Mouse (Mus musculus) layer of hippocampus, adult 11-12 months (tissue): Measurements from ENCODE around the gene Lamtor1.
A peak's percentile ranks its signal among the peaks of the same experiment; 100 is the strongest.

Experiments
- DNase-seq: peaks from one replicate; pipeline ENCODE4 v3.0.0; 2022; ENCODE audit warnings: low spot score

Lamtor1 gene

DNA sequence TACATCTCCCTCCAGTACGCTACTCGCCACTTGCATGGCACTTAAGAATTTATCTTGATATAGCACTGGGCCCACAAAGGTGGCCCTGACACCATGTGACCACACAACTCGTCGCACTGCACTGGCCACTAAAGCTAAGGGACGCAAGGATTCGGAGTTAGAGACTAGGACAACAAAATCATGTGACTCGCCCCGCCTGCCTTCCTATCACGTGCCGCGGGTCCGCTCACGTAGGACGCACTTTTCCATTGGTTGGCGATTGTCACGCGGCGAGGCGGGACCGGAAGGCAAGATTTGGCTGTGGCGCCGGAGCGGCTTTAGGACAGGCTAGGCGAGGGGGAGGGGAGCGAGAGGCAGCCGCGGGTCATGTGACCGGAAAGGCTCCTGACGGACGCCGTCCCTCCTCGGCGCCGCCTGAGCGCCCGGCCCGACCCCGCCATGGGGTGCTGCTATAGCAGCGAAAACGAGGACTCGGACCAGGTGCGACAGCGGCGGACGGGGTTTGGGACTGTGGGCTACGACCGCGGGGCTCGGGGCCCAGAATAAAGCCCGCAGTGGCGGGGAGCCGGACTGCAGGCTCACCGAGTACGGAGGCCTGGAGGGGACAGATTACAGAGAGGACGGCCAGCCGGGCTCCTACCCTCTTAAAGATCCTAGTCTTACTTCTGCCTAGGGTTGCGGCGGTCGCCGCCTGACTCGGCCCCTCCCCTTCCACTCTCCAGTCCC lies at the start of gene Lamtor1:
Gene Lamtor1, plus strand, starts transcription at position 344 of the 726 bp plus-strand sequence.
- peak; percentile 100 for DNase-seq

DNA sequence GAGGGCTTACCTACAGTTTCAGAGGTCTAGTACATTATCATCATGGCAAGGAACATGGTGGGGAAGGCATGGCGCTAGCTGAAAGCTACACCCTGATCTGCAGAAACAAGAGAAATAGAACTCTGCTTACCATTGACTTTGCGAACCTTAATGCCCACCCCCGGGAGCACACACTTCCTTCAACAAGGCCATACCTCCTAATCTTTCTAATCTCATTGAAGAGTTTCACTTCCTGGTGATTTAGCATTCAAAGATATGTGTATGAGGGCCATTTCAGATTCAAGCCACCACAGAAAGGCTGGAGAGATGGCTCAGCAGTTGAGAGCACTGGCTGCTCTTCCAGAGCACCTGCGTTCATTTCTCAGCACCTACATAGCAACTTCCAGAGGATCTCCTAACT lies 48.6 kb upstream of the Lamtor1 start, which contains the start of gene Folr2:
Gene Folr2, minus strand, starts transcription at position 101 of the 400 bp plus-strand sequence.
- DNase-seq, result no peak

DNA sequence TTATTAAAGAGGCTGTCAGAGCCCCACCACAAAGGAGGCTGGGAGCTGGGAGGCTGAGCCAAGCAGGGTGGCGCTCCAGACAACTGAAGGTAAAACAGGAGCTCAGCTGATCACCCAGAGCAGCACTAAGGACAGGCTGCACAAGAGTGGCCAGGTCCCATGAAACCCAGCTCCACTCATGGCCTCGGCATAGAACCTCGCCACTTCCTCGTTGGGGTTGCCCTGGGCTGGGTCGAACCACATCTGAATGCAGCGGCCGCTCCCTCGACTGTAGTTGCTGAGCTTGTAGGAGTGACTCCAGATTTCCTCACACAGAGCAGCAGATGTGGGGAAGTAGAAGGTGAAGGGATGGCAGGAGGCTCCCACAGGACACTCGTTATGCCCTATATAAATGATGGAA lies 47.3 kb upstream of the Lamtor1 start:
- DNase-seq, result peak; percentile 28

GRCm38 (mm10) chr7:101860978-101861377 lies 44.7 kb upstream of the Lamtor1 start:
- no peak for DNase-seq

GRCm38 (mm10) chr7:101862291-101862690 lies 43.4 kb upstream of the Lamtor1 start:
- DNase-seq, result no peak

DNA sequence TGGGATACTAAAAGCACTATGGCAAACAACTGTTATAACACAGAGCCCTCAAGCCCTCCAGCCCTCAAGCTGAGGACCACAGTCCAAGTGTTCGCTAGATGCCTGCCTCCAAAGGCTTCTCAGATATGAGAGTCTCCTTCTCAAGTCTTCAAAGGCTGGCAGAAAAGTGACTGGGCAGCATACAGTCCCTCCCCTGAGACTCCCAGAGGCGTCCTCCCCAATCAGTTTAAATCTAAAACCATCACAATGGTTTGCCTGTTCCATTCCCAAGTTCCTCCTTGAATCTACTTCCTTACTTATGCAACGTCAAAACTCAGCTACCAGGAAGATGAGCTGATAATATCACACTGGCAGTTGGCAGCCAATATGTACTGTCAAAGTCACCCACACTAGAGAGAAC lies 42.3 kb upstream of the Lamtor1 start, which contains the start of gene Anapc15:
Gene Anapc15, plus strand, starts transcription at position 301 of the 400 bp plus-strand sequence.
- no peak for DNase-seq

- no peak for DNase-seq
Observed at GRCm38 (mm10) chr7:101866491-101867265, 39.0 kb upstream of the Lamtor1 start.

DNA sequence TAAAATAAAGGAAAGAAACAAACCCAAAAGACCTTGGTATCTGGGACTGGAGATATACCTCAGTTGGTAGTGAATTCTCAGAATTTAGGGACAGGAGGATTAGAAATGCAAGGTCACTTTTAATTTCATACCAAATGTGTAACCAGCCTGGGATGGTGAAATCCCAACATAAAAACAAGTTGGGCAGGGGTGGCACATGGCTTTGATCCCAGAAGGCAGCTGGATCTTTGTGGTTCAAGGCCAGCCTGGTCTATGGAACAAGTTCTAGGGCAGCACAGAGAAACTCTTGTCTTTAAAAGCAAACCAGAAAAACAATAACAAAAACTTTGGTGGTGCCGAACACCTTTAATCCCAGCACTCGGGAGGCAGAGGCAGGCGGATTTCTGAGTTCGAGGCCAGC lies 38.2 kb upstream of the Lamtor1 start:
- no peak for DNase-seq

GRCm38 (mm10) chr7:101868241-101869162 lies 37.2 kb upstream of the Lamtor1 start:
- no peak for DNase-seq

DNA sequence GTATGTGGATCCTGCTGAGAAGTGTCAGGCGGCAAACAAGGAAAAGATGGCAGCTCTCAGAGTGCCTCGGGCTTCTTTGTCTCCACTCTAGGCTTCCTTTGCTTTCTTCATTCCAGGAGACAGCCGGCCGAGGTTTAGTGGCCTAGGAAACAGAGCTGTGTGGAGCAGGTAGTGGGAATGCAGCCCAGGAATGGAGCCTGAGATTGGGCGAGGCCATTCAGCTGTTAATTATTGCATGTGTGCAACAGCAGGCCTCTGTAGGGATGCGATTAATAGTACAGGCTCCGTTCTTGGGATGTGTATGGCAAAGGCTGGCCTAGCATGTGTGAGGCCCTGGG lies 36.6 kb upstream of the Lamtor1 start:
- no peak for DNase-seq

DNA sequence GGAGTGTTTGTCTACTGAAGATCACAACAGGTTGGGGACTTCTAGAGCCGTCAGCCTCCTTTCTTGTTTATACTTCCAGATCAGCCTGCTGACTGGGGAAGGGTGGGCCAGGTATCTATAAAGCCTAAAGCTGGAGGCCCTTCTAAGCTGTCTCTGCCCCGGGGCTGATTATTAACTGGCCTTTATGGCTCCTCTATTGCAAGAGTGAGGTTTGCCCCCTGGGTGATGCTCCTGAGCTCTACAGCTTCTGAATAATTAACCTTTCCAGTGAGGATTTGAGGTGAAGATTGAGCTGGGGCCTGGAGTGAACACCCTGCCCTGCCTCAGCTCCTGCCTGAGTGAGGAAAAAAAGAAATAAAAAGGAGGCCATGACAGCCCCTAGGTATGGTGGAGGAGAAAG lies 35.1 kb upstream of the Lamtor1 start, which contains the start of gene Folr1:
Gene Folr1, minus strand, starts transcription at position 160 of the 400 bp plus-strand sequence.
- no peak for DNase-seq

DNA sequence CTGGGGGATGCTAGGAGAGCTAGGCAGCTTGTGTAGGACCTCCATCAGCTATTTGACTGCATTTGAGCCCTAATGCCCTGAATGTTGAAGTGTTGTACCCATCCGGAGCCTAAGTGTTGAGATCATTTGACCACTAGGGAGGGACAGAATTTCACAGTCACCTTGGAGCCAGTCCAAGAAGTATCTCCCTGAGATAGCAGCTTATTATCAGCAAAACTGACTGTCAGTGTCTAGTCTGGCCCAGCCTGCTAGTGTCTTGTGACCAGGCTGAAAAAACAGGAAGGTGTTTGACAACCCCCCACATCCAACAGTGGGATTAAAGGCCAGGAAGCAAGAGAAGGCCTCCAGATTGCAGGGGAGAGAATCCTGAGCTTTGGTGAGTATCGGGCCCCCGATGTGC lies 34.4 kb upstream of the Lamtor1 start:
- DNase-seq, result no peak

DNA sequence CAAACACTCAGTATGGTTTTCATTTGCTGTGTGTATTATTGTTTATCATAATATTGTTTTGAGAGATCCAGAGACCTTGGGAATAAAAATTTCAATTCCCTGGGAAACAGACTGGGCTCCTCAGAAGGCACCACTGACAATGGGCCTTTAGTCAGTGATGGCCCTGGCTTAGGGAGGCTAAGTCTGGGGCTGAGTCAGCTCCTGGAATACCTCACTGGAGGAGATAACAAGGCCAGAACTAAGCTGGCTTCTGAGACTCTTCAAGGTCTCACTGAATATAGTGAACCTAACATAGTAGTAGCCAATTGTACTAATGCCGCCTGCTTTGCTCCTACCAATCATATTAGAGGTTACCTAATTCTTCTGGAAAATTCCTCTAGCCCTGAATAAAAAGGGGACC lies 29.7 kb upstream of the Lamtor1 start:
- DNase-seq, result no peak

DNA sequence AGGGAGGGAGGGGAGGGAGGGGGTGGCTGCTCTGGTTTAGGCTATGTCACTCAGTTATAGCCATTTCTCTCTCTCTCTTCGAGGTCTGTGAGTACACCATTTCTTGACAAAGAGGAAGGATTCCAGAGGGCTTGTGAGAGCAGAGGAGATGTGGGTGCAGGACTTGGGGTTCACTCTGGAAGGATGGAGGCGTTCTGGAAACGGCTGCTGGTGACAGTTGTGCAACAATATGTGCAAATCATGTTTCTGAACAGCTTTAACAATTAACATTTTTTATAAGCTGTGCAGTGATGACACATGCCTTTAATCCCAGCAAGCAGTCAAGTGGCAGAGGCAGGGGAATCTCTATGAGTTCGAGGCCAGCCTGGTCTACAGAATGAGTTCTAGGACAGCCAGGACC lies 24.8 kb upstream of the Lamtor1 start:
- DNase-seq, result peak; percentile 46

GRCm38 (mm10) chr7:101882413-101883154 lies 23.1 kb upstream of the Lamtor1 start:
- no peak for DNase-seq

DNA sequence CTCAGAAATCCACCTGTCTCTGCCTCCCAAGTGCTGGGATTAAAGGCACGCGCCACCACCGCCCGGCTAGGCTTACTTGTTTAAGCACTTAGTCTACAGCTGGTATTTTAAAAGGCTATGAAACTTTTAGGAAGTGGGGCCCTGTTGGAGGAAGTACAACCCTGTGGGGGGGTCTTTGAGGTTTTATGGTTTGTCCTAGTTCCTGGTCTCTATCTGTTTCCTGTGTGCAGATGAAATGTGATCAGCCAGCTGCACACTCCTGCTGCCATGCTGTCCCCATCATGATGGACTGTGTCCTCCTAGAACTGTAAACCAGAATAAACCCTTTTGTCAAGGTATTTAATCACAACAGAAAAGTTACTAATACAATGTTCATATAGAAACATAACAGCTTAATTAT lies 21.5 kb upstream of the Lamtor1 start:
- no peak for DNase-seq

DNA sequence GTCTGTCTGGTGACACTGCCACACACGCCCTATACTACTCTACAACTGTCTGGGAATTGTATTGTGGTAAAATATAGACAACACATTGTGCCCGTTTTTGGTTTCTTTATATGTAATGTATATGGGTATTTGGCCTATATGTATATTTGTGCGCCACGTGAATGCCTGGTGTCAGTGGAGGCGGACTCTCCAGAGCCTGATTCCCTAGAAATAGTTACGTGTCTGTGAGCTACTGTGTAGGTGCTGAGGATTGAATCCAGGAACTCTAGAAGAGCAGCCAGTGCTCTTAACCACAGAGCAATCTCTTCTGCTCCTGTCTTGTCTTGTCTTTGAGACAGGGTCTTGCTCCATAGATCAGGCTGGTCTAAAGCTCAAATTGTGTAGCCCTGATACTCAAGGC lies 19.4 kb upstream of the Lamtor1 start:
- DNase-seq, result no peak

- DNase-seq, result no peak
Observed at GRCm38 (mm10) chr7:101888460-101888859, 17.2 kb upstream of the Lamtor1 start.

DNA sequence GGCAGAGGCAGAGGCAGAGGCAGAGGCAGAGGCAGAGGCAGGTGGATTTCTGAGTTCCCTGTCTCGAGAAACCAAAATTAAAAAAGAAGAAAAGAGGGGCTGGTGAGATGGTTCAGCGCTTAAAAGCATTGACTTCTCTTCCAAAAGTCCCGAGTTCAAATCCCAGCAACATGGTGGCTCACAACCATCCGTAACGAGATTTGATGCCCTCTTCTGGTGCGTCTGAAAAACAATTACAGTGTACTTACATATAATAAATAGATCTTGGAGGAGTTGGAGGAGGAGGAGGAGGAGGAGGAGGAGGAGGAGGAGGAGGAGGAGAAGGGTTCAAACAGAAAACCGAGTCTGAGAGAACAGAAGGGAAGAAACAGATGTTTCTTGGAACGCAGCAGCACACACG lies 10.0 kb upstream of the Lamtor1 start:
- no peak for DNase-seq

DNA sequence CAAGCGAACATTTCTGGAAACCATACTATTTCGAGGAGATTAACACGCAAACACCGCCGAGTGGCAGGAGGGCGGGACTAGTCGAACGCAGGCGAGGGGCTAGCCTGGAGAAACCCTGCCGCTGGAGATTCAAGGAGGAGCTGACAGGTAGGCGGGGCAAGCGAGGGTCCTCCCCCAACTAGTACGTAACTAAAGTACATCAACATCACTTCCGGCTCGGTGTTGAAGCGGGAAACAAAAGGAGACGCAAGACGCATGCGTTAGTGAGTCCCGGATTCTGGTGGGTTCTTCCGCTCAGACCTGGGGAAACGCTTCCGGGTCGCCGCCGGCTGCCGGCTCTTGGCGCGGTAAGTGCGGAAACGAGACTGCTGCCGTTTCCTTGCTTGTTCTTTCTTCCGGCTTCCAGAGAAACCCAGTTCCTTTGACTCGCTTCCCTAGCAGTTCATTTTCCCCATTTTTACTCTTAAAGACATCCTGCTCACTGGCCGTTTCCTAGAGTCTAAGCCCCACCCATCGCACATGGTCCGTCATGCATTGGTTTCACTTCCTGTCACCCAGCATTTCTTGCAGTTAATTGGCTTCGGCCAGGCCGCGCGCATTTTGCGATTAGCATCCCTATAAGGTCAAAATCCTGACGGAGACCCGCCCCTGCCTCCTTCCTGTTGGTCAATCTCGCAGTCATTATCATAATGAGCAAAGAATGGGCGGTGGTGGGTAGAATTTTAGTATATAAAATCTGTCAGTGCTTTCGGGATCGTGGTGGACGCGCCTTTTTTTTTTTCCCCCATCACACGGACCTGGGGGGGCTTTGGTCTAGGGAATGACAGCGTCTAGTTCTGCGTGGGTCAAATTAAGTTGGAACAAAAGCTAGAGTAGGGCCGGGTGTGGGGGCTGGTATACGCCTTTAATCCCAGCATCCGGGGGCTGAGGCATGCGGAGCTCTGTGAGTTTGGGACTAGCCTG lies 9.3 kb upstream of the Lamtor1 start:
- peak; percentile 99 for DNase-seq
